Mouse (Mus musculus) midbrain, embryonic 11.5 days (tissue): Measurements from ENCODE around the gene Ap4m1. TPM values are rescaled to one million over a fixed set of nuclear protein-coding genes. Genes with fewer than 3 reads are reported as not detected.
"Not testable (repeated sequence)": the region's sequence is repeated elsewhere in the genome, so short reads cannot be mapped to it uniquely, and the experiment has no call there.

ENCODE experiments used
- ATAC-seq: fragments of 200-750 bp; cut with Nextera tagmentation; 2 replicates; pipeline ENCODE4 v1.8.0; 2017; ENCODE audit warnings: moderate TSS enrichment, moderate library complexity; ENCODE audit not compliant: low FRiP score
- DNase-seq: peaks from one replicate; pipeline ENCODE4 v3.0.0; 2015; ENCODE audit warnings: low spot score; ENCODE audit errors: missing footprints
- H3K27ac ChIP-seq: fragments of 300-500 bp; sonication (generic); 2 replicates; pipeline ENCODE4 v1.5.1; 2014; ENCODE audit warnings: low read depth, low read length
- H3K27me3 ChIP-seq: fragments of 300-500 bp; sonication (generic); 2 replicates; pipeline ENCODE4 v1.6.1; 2014; ENCODE audit warnings: mild to moderate bottlenecking, low read length, moderate library complexity, mixed read lengths; ENCODE audit not compliant: control insufficient read depth, insufficient read depth
- H3K36me3 ChIP-seq: fragments of 300-500 bp; sonication (generic); 2 replicates; pipeline ENCODE4 v1.6.1; 2014; ENCODE audit warnings: mild to moderate bottlenecking, low read length, moderate library complexity, mixed read lengths; ENCODE audit not compliant: control insufficient read depth, insufficient read depth
- H3K4me1 ChIP-seq: fragments of 300-500 bp; sonication (generic); 2 replicates; pipeline ENCODE4 v1.6.1; 2014; ENCODE audit warnings: low read length; ENCODE audit not compliant: control insufficient read depth, insufficient read depth
- H3K4me2 ChIP-seq: fragments of 300-500 bp; sonication (generic); 2 replicates; pipeline ENCODE4 v1.6.1; 2014; ENCODE audit warnings: mild to moderate bottlenecking, moderate library complexity
- H3K4me3 ChIP-seq: fragments of 300-500 bp; sonication (generic); 2 replicates; pipeline ENCODE4 v1.5.1; 2014; ENCODE audit warnings: low read depth, low read length
- H3K9ac ChIP-seq: fragments of 300-500 bp; sonication (generic); 2 replicates; pipeline ENCODE4 v1.6.1; 2014; ENCODE audit warnings: low read length
- H3K9me3 ChIP-seq: fragments of 300-500 bp; sonication (generic); 2 replicates; pipeline ENCODE4 v1.6.1; 2016; ENCODE audit warnings: low read length; ENCODE audit not compliant: control insufficient read depth
- WGBS: fragments of 180-500 bp; shearing (Covaris S2); extraction: QIAGEN DNeasy Blood & Tissue Kit; methylation state at CpG from one replicate; pipeline ENCODE4 v1.1.7; 2014; 5-methylcytosine and 5-hydroxymethylcytosine counted together
- polyA plus RNA-seq: library from polyadenylated mRNA; unstranded; fragments of >200 nt; fragmentation: Nextera tagmentation; extraction: Ambion mirVana; gene quantifications from 2 replicates; pipeline ENCODE4 v1.2.1, GENCODE M21; 2014

The Ap4m1 gene
- polyA plus RNA-seq, 1 experiment from 2014 or later, result 15.2 TPM

- 0 out of 2 replicates have a peak, but pooled peaks cover 4% of the 10 kb centered on the region for H3K4me1 ChIP-seq
- peak within 1 kb of the TSS; percentile 99 for H3K4me2 ChIP-seq
- H3K9me3 ChIP-seq, result no peaks in the 10 kb centered on the region
- H3K9ac ChIP-seq, result peak within 1 kb of the TSS; percentile 91
- H3K27me3 ChIP-seq, result no peaks in the 10 kb centered on the region
- ATAC-seq (peak; percentile 86), DNase-seq (peak; percentile 99)
- 9% methylated on average over 40 of the region's 54 CpGs for WGBS
- H3K27ac ChIP-seq, result peak within 1 kb of the TSS; percentile 57
- H3K36me3 ChIP-seq, result peaks cover 5% of the 10 kb centered on the region; the same call in 1 of the 2 replicates
- H3K4me3 ChIP-seq, result peak within 1 kb of the TSS; percentile 69
Measured at GRCm38 (mm10) chr5:138193771-138194727, 22.2 kb downstream of the Ap4m1 start, which contains the start of gene Mblac1. TSS of gene Mblac1 (plus strand) at chr5:138194314.

GRCm38 (mm10) chr5:138194755-138195345 lies 23.0 kb downstream of the Ap4m1 start:
- peak; percentile 73 for ATAC-seq
- no peaks in the 10 kb centered on the region for H3K27me3 ChIP-seq
- peak; percentile 95 for DNase-seq

DNA sequence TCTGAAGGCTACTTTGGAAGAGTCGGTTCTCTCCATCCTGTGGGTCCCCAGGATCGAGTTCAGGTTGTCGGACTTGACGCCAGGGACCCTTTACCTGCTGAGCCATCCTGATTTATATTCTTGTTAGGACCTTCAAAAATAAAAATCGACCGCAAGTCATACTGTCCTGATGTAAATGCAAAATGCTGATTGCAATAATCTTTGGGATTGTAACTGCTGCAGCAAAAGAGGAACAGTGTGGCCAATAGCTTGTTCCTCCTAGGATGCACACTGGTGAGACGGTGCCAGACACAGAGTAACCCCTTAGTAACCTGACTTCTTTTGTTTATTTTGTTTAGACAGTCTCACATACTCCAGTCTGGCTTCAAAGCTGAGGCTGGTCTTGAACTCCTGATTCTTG lies 23.7 kb downstream of the Ap4m1 start:
- H3K4me3 ChIP-seq, result no peak overlapping the region
- 0 out of 2 replicates have a peak, but pooled peaks cover 4% of the 10 kb centered on the region for H3K4me1 ChIP-seq
- H3K9ac ChIP-seq, result peak overlapping the region; percentile 91; the same call in 1 of the 2 replicates
- peak overlapping the region; percentile 99 for H3K4me2 ChIP-seq
- DNase-seq (no peak), ATAC-seq (no peak)
- no peaks in the 10 kb centered on the region for H3K9me3 ChIP-seq
- H3K36me3 ChIP-seq, result peaks cover 5% of the 10 kb centered on the region; the same call in 1 of the 2 replicates
- WGBS, result 87% methylated on average over 7 of the region's 7 CpGs
- H3K27me3 ChIP-seq, result no peaks in the 10 kb centered on the region
- H3K27ac ChIP-seq, result no peak overlapping the region

More at GRCm38 (mm10) chr5:138194755-138195345, 23.0 kb downstream of the Ap4m1 start:
- no peaks in the 10 kb centered on the region for H3K9me3 ChIP-seq
- 3% methylated on average over 29 of the region's 29 CpGs for WGBS
- peaks cover 5% of the 10 kb centered on the region; the same call in 1 of the 2 replicates for H3K36me3 ChIP-seq
- H3K9ac ChIP-seq, result peak overlapping the region; percentile 91
- H3K4me1 ChIP-seq, result 0 out of 2 replicates have a peak, but pooled peaks cover 4% of the 10 kb centered on the region
- peak overlapping the region; percentile 99 for H3K4me2 ChIP-seq
- H3K27ac ChIP-seq, result peak overlapping the region; percentile 57
- peak overlapping the region; percentile 69 for H3K4me3 ChIP-seq

GRCm38 (mm10) chr5:138199576-138199975 lies 27.8 kb downstream of the Ap4m1 start:
- 15% methylated on average over 1 of the region's 1 CpGs for WGBS
- ATAC-seq, result no peak
- Histone ChIP-seq H3K4me3 (no peak overlapping the region), H3K4me2 (no peak overlapping the region), H3K9ac (no peak overlapping the region), H3K27me3 (no peaks in the 10 kb centered on the region), H3K27ac (no peak overlapping the region), H3K4me1 (0 out of 2 replicates have a peak, but pooled peaks cover 4% of the 10 kb centered on the region), H3K9me3 (no peaks in the 10 kb centered on the region), H3K36me3 (no peaks in the 10 kb centered on the region)
- DNase-seq, result peak; percentile 80

DNA sequence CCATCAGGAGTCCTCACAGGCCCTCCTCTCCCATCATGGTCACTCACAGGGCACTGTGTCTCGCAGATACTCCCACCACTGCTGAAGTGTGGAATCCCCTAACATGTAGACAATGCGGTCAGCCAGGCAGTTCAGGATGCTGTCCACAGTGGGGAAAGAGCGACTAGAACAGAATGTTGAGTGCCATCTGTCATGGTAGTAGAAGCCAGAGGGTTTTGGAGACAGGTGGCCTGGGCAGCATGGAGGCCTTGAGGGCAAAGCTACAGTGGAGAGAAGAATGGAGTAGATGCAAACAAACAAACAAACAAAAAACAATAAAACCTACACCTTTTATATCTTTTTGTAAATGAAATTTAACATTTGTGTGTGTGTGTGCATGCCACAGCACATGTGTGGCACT lies 30.3 kb downstream of the Ap4m1 start:
- H3K27me3 ChIP-seq, result no peaks in the 10 kb centered on the region
- H3K27ac ChIP-seq, result no peak overlapping the region
- 79% methylated on average over 3 of the region's 3 CpGs for WGBS
- H3K4me3 ChIP-seq, result no peak overlapping the region
- H3K9ac ChIP-seq, result no peak overlapping the region
- DNase-seq (no peak), ATAC-seq (no peak)
- H3K9me3 ChIP-seq, result no peaks in the 10 kb centered on the region
- H3K36me3 ChIP-seq, result no peaks in the 10 kb centered on the region
- no peaks in the 10 kb centered on the region for H3K4me1 ChIP-seq
- H3K4me2 ChIP-seq, result no peak overlapping the region

GRCm38 (mm10) chr5:138207253-138207652 lies 35.5 kb downstream of the Ap4m1 start:
- no peaks in the 10 kb centered on the region for H3K4me1 ChIP-seq
- no peak overlapping the region for H3K4me3 ChIP-seq
- no peaks in the 10 kb centered on the region for H3K36me3 ChIP-seq
- ATAC-seq (no peak), DNase-seq (no peak)
- H3K27me3 ChIP-seq, result no peaks in the 10 kb centered on the region
- WGBS, result 85% methylated on average over 1 of the region's 1 CpGs
- H3K9ac ChIP-seq, result no peak overlapping the region
- H3K27ac ChIP-seq, result no peak overlapping the region
- H3K4me2 ChIP-seq, result no peak overlapping the region
- H3K9me3 ChIP-seq, result no peaks in the 10 kb centered on the region

DNA sequence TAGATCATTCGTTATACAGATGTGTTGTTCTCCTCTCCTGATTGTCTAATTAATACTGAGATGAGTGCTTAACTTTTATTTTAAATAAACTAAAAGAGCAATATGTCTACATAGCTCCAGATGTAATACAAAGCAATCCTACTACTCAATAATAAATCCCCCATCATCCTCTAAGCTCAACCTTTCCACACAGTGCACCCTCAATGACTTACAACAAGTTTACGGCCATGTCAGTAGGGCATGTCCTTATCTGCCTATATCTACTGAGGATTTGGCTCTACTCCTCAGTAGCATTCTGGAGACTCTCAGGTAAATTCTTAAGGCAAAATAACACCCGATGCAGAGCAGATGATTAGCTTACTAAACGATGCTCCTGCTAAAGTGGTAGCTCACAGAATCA lies 36.1 kb downstream of the Ap4m1 start:
- no peak for ATAC-seq
- no peaks in the 10 kb centered on the region for H3K9me3 ChIP-seq
- no peak for DNase-seq
- H3K27ac ChIP-seq, result no peak overlapping the region
- H3K4me3 ChIP-seq, result no peak overlapping the region
- no peak overlapping the region for H3K9ac ChIP-seq
- no peaks in the 10 kb centered on the region for H3K4me1 ChIP-seq
- 88% methylated on average over 4 of the region's 4 CpGs for WGBS
- H3K4me2 ChIP-seq, result no peak overlapping the region
- no peaks in the 10 kb centered on the region for H3K27me3 ChIP-seq
- no peaks in the 10 kb centered on the region for H3K36me3 ChIP-seq

DNA sequence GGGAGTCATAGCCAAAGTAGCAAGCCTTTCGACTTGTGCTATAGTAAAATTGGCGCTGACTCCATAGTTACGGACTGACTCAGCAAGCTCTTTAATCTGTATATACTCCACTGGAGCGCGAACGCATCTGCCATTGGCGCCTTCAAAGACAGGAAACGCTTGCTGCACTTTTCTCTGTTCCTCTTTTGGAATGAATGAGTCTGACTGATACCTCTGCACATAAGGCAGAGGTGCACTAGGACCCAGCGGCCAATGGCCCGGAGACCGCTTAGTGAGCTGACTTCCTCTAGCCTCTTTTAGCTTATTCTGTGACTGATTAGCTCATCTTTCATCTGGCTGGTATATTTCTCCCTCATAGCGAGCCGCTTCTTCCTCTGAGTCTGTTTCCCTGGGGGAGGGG lies 44.8 kb downstream of the Ap4m1 start:
- WGBS, result 90% methylated on average over 13 of the region's 13 CpGs
- not testable (repeated sequence) for H3K27ac ChIP-seq, H3K4me2 ChIP-seq, H3K27me3 ChIP-seq, H3K4me3 ChIP-seq, H3K36me3 ChIP-seq, H3K4me1 ChIP-seq, H3K9me3 ChIP-seq, ATAC-seq, H3K9ac ChIP-seq, DNase-seq

- H3K9ac ChIP-seq, result no peak overlapping the region
- H3K36me3 ChIP-seq, result no peaks in the 10 kb centered on the region
- ATAC-seq, result no peak
- no peaks in the 10 kb centered on the region for H3K4me1 ChIP-seq
- H3K27ac ChIP-seq, result no peak overlapping the region
- no peaks in the 10 kb centered on the region for H3K27me3 ChIP-seq
- WGBS, result 73% methylated on average over 2 of the region's 2 CpGs
- no peak for DNase-seq
- H3K4me2 ChIP-seq, result no peak overlapping the region
- no peak overlapping the region for H3K4me3 ChIP-seq
- no peaks in the 10 kb centered on the region; the same call in 1 of the 2 replicates for H3K9me3 ChIP-seq
Measured at GRCm38 (mm10) chr5:138219864-138220263, 48.1 kb downstream of the Ap4m1 start.
